Mouse (Mus musculus): Measurements from ENCODE around the gene Pik3cg. TPM values are rescaled to one million over a fixed set of nuclear protein-coding genes. Genes with fewer than 3 reads are reported as not detected.
"Not testable (repeated sequence)": the region's sequence is repeated elsewhere in the genome, so short reads cannot be mapped to it uniquely, and the experiment has no call there.

The Pik3cg gene
- 4.6 and 5.4 TPM in 2 replicates for polyA plus RNA-seq (2012; rRNA removed)

DNA sequence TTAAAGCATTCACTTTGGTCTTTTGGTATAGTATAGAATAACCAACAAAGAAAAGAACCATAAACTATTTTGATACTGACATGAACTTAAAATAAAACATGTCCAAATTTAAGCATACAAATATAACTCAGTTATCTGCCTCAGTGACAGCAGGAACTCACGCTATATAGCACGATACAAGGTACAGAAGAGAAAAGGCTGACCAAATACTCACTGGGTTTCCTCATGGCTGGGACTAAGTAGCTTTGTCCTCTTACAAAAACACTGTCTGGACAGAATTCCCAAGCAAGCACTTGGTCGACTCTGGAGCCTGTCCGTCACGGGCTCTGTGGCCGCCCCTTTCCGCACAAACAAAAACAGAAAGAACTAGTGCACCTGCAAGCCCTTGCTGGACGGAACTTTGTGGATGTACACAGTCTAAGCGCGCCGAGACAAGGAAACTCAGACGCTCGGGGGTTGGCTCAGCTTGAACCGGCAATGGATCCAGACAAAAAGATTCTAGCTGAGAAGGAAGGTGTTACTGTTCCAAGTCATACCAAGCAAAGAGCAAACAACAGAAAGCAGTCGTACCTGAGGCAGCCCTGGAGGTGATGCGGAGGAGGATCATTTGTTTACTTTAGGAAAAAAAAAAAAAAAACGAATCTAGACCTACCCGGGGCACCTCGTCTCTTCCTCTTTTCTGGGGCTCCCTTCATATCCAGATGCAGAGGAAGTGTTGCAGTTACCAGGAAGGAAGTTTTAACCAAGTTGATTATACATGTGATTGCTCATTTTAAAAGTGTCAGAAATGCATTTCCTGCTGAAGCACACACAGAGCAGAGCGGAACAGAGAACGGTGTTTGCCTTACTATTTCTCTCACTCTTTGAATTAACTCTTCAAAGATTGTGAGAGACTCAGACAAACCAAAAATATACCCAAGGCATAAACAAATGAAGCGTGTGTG, at the start of gene Pik3cg:
Pik3cg (minus strand) TSS at position 712 of the 944 bp plus-strand sequence.
- no peak for DNase-seq (ENCODE audit: low spot score)

DNA sequence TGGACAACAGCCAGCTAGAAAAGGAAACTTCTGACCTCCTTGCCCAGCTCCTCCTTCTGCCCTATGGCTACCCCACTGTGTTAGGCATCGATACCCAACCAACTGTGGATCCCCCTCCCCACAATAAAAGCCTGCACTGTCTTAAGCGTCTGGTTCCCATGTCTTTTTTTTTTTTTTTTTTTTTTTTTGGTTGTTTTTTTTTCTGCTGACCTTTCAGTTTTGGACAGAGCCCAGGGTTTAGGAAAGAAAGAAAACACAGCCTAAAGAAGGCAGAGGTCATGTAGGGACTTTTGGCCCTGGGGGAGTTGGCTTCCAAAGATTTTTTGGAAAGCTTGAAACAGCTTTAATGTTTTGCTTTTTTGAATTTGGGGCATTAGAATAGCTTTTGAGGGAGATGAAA, 40.0 kb upstream of the Pik3cg start:
- no peak for DNase-seq (ENCODE audit: low spot score)

DNA sequence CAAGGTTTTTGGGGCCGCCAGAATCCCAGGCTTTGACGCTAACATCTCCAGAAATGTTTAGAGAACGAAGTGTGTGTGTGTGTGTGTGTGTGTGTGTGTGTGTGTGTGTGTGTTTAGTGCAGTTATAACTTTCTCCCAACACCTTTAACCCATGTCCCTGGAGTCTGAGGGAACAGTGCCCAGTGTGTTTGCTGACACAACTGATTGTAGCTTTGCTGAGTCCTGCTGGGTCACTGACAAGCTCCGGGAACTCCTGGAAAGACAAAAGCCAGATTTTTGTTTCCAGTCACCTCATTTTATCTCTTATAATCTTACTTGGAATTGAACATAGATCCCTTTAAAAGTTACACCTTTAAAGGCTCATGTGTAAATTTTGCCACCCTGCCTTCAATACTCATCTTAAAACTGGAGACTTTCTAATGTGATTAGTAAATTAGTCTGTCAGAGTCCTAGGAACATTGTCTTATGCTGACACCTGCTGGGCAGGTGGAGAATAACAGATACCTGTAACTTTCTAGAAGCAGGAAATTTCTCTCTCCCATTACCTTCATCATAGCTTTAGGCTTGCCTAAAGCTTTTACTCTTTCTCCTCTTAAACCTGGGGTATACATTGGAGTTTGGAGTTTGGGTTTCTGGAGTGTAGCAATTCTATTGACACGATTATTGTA, 37.2 kb upstream of the Pik3cg start:
- no peak for DNase-seq (ENCODE audit: low spot score)

DNA sequence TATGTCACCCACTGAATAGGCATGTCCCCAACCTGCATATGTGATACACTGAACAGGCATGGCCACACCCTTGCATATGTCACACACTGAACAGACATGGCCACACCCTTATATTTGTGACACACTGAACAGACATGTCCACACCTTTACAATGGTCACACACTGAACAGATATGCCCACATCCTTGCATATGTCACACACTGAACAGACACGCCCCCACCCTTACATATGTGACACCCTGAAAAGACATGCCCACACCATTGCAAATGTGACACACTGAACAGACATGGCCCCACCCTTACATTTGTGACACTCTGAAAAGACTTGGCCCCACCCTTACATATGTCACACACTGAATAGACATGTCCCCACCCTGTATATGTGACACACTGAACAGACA, 35.1 kb upstream of the Pik3cg start:
- no peak for DNase-seq (ENCODE audit: low spot score)

DNA sequence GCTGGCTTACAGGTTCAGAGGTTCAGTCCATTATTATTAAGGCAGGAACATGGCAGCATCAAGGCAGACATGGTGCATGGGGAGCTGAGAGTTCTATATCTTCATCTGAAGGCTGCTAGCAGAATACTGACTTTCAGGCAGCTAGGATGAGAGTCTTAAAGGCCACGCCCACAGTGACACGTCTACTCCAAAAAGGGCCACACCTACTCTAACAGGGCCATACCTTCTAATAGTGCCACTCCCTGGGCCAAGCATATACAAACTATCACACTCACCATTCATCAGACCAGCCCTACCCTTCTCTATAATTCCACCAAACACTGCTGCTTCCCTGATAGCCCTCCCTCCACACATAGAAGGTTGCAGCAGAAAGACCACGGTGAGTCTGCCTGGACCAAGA, 30.7 kb upstream of the Pik3cg start:
- not testable (repeated sequence) for DNase-seq (ENCODE audit: low spot score)

DNA sequence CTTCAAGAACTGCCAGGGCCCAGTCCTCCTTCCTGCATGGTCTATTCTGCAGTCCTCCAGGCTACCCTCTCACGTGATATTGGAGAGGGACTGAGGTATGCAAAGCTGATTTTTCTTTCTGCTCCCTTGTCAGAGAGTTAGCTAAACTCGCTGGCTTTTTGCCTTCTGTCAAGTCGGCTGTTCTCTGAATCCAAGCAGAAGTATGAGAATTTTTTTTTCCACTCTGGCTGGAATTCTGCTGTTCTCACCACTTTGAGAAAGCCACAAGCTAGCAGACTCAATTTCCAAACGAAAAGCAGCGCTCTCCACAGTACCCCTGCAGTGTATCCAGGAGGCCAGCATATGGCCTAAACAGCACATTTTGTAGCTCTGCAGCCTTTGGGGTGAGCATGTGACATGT, 30.0 kb upstream of the Pik3cg start:
- no peak for DNase-seq (ENCODE audit: low spot score)

DNA sequence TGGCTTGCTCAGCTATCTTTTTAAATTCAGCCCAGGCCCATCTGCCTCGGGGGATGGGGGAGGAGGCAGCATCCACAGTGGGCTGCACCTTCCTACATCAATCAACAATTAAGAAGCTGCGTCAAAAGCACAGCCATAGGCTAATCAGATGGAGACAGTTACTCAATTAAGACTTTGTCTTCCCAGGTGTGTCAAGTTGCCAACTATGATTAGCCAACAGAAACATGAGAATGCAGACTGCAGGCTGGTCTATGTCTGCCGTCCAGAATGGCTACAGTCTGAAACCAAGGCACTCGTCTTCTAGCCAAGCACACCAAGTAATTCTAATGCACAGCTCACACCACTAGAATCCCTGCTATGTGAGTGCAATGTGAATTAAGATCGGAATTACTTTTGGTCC, 29.4 kb upstream of the Pik3cg start:
- no peak for DNase-seq (ENCODE audit: low spot score)

DNA sequence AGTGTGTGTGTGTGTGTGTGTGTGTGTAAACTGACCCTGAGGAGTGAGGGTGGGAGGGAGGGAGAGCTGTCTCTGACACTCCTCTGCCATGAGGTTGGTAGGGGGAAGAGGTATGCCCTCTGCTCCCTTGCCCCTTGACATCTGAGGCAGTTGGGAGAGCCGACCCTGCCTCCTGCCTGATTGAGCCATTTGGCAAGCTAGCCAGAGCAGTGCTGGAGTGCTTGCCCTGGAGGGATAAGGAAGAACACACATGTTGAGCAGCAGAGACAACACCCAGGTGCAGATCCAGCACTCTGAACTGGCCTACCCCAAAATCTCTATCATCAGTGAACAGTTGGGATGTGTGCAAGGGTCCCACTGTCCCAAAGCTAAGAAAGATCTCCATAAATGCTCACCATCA, 28.7 kb upstream of the Pik3cg start:
- no peak for DNase-seq (ENCODE audit: low spot score)

DNA sequence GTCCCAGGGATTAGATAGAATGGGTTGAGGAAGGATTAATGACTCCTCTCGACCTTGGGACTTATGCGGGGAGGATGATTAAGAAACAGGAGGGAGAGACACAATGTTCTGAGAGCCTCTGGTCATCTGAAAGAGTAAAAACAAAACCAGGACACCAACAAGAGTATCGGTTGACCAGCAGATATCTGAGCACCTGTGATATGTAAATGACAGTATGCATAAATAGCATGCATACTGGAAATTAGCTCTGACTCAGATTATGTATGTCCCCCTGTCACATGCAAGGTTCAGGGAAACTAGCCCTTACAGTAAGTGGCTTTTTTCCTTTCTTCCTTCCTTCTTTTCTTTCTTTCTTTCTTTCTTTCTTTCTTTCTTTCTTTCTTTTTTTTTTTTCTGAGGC, 28.0 kb upstream of the Pik3cg start:
- no peak for DNase-seq (ENCODE audit: low spot score)

DNA sequence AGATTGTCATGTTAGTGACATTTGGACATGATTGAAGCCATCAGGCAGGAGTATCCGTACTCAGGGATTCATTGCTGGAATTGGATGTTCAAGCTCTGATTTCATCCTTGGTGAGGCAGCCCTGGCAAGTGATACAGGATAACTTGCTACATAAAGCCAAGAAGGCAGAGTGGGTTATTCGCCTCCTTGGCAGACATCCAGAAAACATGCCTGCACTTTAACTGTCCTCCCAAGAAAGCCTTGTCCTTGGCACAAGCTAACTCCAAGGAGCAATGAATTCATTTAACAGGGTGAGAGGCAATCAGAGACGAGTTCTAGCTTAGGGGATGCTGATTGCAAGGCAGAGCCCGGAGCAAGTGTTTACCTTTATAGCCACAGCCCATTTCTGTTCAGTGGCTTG, 25.4 kb upstream of the Pik3cg start:
- no peak for DNase-seq (ENCODE audit: low spot score)

DNA sequence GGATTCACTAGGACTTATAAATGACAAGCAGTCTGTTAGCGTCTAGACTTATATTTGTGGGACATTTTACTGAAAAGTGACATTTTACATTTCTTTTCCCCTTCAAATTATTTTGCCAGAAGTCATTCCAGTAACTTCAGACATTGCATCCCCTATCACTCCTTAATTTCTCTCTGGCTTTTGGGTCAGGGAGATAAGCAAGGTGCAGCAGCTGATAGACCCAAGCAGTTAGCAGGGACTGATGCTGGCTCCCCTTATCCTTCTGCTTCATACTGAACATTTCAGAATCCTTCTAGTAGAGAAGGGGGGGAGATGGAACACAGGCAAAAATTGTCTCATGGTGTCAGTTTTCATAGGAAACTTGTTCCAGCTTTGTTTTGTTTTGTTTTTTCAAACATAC, 22.9 kb upstream of the Pik3cg start:
- DNase-seq (ENCODE audit: low spot score) = no peak

DNA sequence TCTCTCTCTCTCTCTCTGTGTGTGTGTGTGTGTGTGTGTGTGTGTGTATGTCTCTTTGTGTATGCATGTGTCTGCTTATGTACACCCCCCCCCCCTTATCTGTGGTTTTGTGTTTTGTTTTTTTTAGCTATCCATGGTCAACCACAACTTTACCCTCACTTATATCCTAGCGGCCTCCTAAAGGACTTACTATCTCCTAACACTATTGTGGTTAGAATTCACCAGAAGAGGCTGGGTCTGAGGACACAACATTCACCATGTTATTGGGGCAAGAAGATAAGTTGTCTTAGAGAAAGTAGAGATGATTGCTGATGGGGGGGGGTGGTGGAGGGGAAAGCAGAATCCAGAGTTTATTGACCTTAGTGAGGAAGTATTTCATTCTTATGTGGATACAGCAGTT, 15.2 kb upstream of the Pik3cg start:
- no peak for DNase-seq (ENCODE audit: low spot score)

DNA sequence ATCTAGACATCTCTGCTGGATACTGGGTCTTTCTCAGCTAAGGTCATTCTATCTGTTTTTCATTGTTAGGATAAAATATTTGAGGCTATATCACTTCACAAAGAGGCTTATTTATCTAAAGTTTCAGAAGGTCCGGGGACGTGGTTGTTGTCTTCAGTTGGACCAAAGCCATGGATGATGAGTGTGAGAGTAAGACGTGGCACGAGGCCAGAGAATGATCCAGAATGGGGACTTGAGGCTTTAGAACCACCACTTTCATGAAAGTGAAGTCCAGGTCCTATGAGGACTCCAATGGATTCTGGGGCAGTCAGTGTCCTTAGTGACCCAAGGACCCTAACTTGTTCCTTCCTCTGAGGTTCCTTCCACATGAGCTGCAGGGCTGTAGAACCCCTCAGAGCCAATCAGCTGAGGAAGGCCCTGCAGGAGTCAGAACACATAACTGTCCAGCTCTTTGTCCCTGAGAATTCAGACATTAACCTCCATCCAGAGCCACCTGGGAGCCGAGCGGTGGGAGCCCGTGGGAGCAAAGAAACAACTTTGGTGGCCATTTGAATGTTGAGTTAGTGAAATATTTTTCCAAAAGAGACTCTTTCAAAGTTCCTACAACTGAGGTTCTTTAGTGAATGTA, 14.4 kb upstream of the Pik3cg start:
- no peak for DNase-seq (ENCODE audit: low spot score)

DNA sequence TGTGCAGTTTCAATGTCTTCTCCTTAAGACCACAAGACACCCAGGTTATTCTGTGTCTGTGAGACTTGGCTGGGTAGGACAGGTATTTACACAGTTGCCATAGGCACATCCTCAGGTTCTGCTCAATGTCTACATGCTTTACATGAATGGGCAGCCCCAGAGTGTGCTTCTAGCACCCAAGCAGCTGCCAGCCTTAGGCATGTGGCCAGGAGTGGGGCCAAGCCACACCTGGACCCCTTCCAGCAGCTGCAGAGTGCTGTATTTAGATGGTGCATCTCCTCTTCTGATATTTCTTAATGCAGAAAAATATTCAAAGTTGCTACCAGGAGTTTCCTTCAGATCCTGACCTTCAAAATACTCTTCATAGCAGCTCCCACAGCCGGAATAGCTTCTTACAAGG, 11.9 kb upstream of the Pik3cg start:
- no peak for DNase-seq (ENCODE audit: low spot score)

DNA sequence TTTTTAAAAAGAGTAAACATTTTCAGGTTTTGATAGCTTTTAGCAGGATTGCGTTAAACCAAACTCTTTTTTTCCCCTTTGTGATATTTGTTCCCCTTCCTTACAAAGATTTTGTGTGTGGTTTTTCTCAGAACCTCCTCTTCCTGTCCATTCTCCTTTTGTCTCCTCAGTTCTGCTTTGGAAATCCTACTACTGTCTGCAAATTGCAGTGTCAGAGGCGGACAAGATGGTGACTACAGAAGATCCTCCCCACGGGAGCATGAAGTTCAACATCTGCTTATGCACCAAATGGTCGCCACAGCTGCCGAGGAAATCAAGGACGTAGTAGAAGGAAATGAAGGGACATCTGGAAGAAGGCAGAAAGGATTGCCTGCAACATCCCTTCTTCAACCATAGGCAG, 6.7 kb upstream of the Pik3cg start:
- DNase-seq (ENCODE audit: low spot score) = no peak

DNA sequence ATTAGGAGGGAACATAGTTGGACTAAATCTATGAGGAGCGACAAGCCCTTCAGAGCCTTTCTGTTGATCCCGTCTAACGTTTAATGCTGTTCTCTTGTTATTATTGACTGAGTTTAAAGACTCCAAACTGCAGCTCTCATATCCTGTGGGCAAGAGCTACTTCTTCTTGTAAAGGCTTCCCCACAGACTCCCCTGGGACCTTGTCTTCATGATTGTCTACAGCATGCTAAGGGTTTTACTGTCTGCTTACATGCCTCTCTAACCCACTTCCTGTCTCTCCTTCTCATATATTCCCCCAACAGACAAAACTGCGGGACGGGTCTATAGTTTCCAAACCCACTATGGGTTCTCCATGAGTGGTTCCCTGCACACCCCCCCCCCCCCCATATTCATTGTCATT, 4.2 kb upstream of the Pik3cg start:
- DNase-seq (ENCODE audit: low spot score) = no peak

DNA sequence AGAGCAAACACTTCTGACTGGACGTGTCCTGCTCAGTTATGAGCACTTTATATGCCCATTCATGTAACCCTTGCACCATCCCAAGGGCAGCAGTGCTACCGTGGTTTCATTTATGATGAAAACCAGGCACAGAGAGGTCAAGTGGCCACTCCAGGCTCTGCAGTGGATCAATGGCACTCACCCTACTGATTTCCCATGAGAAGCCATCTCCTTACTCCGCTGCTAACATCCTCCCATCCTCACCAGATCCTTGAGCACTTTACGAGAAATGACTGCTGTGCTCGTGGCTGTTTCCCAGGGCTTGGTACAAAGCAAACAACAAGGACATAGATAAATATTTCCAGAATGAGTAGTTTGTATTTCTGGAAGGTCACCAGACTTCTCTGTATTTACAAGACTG, 3.7 kb upstream of the Pik3cg start:
- no peak for DNase-seq (ENCODE audit: low spot score)

DNA sequence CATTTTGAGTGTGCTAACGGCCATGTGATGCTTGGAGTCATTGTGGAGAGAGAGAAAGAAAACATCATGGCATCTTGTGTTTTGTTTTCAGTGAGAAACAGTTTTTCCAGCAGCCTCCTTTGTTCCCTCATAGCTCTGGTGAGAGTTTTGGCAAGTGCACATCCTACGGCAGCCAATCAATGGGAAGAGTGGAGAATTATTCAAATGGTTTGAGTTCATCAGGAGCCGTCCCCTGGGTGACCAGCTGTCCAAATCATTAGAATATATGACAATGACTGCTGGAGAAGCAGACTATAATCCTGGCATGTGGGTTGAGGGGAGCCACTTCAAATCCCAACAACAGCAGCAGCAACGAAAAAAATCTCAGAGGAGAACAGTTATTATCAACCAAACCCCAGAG, 2.8 kb upstream of the Pik3cg start:
- DNase-seq (ENCODE audit: low spot score) = no peak

DNA sequence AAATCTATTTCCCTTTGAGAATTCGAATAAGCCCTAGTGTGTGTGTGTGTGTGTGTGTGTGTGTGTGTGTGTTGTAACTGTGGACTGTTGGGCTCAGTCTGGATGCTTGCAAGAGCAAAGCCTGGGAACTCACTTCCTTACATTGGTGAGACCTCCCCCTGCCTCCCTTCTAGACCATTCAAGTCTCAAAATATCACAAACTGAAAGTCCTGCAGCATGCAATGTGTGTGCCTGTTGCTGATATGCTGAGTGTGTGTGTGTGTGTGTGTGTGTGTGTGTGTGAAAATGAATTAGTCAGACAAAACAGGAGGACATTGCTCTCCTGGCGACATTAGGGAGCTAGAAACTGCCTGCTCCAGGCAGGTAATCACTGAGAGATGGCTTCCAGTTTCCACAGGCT, 492 bp upstream of the Pik3cg start:
- DNase-seq (ENCODE audit: low spot score) = no peak

DNA sequence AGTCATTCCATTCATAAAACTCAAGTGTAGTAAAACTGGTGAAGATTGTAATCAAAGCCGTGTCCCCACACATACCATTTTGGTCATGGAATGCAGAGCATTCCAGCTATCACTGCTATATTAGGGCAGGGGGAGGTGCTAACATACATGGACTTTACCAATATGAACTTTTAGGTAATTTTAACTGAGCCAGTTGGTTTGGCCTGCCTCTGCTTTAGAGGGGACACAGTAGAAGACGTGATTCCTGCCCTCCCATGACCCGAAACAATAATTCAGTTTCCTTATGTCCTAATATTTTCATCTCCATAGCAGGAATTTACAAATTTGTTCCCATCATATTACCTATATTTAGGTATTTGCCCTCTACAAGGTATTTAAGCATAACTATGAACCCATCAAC, 1.3 kb downstream of the Pik3cg start:
- no peak for DNase-seq (ENCODE audit: low spot score)

DNA sequence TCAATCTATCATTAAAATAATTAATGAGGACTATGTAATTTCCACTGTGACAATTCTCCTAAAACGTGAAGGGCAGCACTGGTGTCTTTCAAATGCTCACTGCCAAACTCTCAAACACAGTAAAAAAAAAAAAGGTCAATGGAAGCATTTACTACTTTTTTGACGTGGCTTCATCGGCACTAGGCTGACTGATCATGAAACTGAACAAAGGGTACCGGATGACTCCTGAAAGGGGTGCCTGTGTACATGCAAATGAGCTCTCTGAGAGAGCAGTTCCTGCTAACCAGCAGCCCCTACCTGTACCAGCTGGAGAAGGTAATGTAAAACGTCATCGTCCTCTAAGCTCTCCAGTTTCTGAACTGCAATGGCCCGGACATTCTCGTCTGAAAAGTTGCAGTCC, 4.8 kb downstream of the Pik3cg start:
- DNase-seq (ENCODE audit: low spot score) = no peak

DNA sequence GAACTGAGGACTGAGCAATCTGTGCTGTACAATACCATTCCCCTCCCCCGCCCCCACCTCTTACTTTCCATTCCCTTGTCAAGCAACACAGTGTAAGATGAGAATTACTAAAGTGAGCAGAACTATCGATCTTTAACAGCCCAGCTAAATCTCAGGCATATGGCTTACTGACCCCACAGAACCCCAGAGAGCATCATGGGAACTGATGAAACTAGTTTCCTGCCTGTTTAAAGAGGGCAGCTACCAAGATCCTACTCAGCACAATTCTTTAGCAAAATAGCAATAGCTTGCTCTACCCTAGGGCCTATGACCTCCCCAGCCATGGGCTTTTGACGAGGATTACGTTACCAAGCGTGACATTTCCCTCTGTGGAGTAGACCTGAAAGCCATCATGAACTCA, 5.9 kb downstream of the Pik3cg start:
- no peak for DNase-seq (ENCODE audit: low spot score)

DNA sequence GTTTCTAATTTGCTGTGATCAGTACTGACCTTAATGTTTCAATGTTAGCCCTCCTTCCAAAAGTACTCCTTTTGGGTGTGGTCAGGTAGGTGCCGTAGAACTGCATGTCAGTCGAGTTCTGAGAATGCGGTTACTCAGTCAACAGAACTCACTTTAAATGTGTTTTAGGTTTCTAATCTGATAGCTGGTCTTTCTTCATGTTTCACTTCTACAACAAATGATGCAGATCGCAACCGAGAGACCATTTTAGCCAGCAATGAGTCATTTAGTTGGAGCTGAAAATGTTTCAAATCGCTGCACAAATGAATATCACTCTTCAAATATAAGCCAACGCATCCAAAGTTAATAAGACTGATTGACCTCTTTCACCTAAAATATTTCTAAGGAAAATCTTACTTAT, 6.5 kb downstream of the Pik3cg start:
- DNase-seq (ENCODE audit: low spot score) = no peak

All from urinary bladder, adult 2 months (tissue).